Mouse (Mus musculus) MEL (cell line): ENCODE measurements around the gene Ghr. TPM values are rescaled to one million over a fixed set of nuclear protein-coding genes. Genes with fewer than 3 reads are reported as not detected.

ENCODE experiments used
- DNase-seq: peaks from one replicate; pipeline ENCODE4 v3.0.0; 2011; ENCODE audit warnings: low read depth, low spot score
- H3K27ac ChIP-seq: 2 replicates; pipeline ENCODE4 v1.5.1; 2012; ENCODE audit warnings: low read depth, mild to moderate bottlenecking, control low read depth, low read length, moderate library complexity; ENCODE audit not compliant: control insufficient read depth
- H3K27me3 ChIP-seq, 2 experiments: fragments of 150-350 bp in 1 of 2; sonication (generic) in 1 of 2; 2 replicates each; pipeline ENCODE4 v1.6.1; 2012; ENCODE audit warnings: low read length in 2 of 2, mild to moderate bottlenecking in 2 of 2, improper control_type of control experiment in 1 of 2, moderate library complexity in 1 of 2; ENCODE audit not compliant: insufficient read depth in 2 of 2, control insufficient read depth in 1 of 2
- H3K36me3 ChIP-seq, 2 experiments: 2 replicates each; pipeline ENCODE4 v1.6.1; 2012 to 2014; ENCODE audit warnings: low read length in 2 of 2, improper control_type of control experiment in 1 of 2, inconsistent platforms in 1 of 2, mild to moderate bottlenecking in 1 of 2; ENCODE audit not compliant: insufficient read depth in 2 of 2, control insufficient read depth in 1 of 2
- H3K4me1 ChIP-seq, 2 experiments: fragments of 150-350 bp in 1 of 2; sonication (generic) in 1 of 2; 2 replicates each; pipeline ENCODE4 v1.6.1; 2012; ENCODE audit warnings: low read length in 2 of 2, improper control_type of control experiment in 1 of 2, mild to moderate bottlenecking in 1 of 2; ENCODE audit not compliant: insufficient read depth in 2 of 2, control insufficient read depth in 1 of 2
- H3K4me3 ChIP-seq, 2 experiments: fragments of 150-350 bp in 1 of 2; sonication (generic) in 1 of 2; 2 replicates each; pipeline ENCODE4 v1.5.1; 2012; ENCODE audit warnings: low read depth in 2 of 2, low read length in 2 of 2, mild to moderate bottlenecking in 2 of 2, moderate library complexity in 2 of 2, control low read depth in 1 of 2, improper control_type of control experiment in 1 of 2; ENCODE audit not compliant: control insufficient read depth in 1 of 2, insufficient read depth in 1 of 2
- H3K79me2 ChIP-seq: 2 replicates; pipeline ENCODE4 v1.6.1; 2012; ENCODE audit warnings: mild to moderate bottlenecking, low read length, moderate library complexity; ENCODE audit not compliant: control insufficient read depth, poor library complexity, insufficient read depth
- H3K9ac ChIP-seq: 2 replicates; pipeline ENCODE4 v1.6.1; 2012; ENCODE audit warnings: low read depth, mild to moderate bottlenecking, control low read depth, low read length, moderate library complexity; ENCODE audit not compliant: control insufficient read depth, poor library complexity, severe bottlenecking
- H3K9me3 ChIP-seq: fragments of 150-350 bp; sonication (generic); replicated peaks from 2 replicates; pipeline ENCODE4 v1.6.1; 2012; ENCODE audit warnings: mild to moderate bottlenecking, low read length, improper control_type of control experiment, moderate library complexity; ENCODE audit not compliant: insufficient read depth
- CHD1 ChIP-seq: IDR thresholded peaks from 2 replicates; pipeline ENCODE4 v1.6.1; 2012; ENCODE audit warnings: low read depth, mild to moderate bottlenecking, inconsistent platforms, low read length, improper control_type of control experiment
- CHD2 ChIP-seq: IDR thresholded peaks from 2 replicates; pipeline ENCODE4 v1.6.1; 2011; ENCODE audit warnings: low read length, improper control_type of control experiment
- E2F4 ChIP-seq: IDR thresholded peaks from 2 replicates; pipeline ENCODE4 v1.6.1; 2011; ENCODE audit warnings: low read depth, low read length, improper control_type of control experiment, borderline replicate concordance
- ELF1 ChIP-seq: IDR thresholded peaks from 2 replicates; pipeline ENCODE4 v1.6.1; 2014; ENCODE audit warnings: low read depth, mild to moderate bottlenecking, inconsistent platforms, low read length, improper control_type of control experiment, moderate library complexity
- GABPA ChIP-seq: IDR thresholded peaks from 2 replicates; pipeline ENCODE4 v1.6.1; 2012; ENCODE audit warnings: low read depth, mild to moderate bottlenecking, inconsistent platforms, low read length, improper control_type of control experiment, moderate library complexity
- GATA1 ChIP-seq: IDR thresholded peaks from 2 replicates; pipeline ENCODE4 v1.6.1; 2011; ENCODE audit warnings: low read depth, low read length, improper control_type of control experiment
- HCFC1 ChIP-seq: IDR thresholded peaks from 2 replicates; pipeline ENCODE4 v1.6.1; 2012; ENCODE audit warnings: low read depth, mild to moderate bottlenecking, inconsistent platforms, low read length, improper control_type of control experiment, moderate library complexity
- MAZ ChIP-seq: IDR thresholded peaks from 2 replicates; pipeline ENCODE4 v1.6.1; 2012; ENCODE audit warnings: low read depth, mild to moderate bottlenecking, inconsistent platforms, low read length, improper control_type of control experiment
- MEF2A ChIP-seq: IDR thresholded peaks from 2 replicates; pipeline ENCODE4 v1.6.1; 2014; ENCODE audit warnings: low read depth, mild to moderate bottlenecking, inconsistent platforms, low read length, improper control_type of control experiment; ENCODE audit not compliant: poor library complexity, insufficient replicate concordance, severe bottlenecking; ENCODE audit errors: extremely low read depth
- MXI1 ChIP-seq: IDR thresholded peaks from 2 replicates; pipeline ENCODE4 v1.6.1; 2011; ENCODE audit warnings: mild to moderate bottlenecking, low read depth, low read length, improper control_type of control experiment
- MYC ChIP-seq: IDR thresholded peaks from 2 replicates; pipeline ENCODE4 v1.6.1; 2011; ENCODE audit warnings: low read depth, mild to moderate bottlenecking, low read length, improper control_type of control experiment, moderate library complexity
- NELFE ChIP-seq: IDR thresholded peaks from 2 replicates; pipeline ENCODE4 v1.6.1; 2011; ENCODE audit warnings: low read depth, low read length, improper control_type of control experiment
- NRF1 ChIP-seq: IDR thresholded peaks from 2 replicates; pipeline ENCODE4 v1.6.1; 2014; ENCODE audit warnings: low read depth, mild to moderate bottlenecking, inconsistent platforms, low read length, improper control_type of control experiment, moderate library complexity; ENCODE audit not compliant: poor library complexity, insufficient read depth, severe bottlenecking
- POLR2A ChIP-seq, 2 experiments: IDR thresholded peaks; 2 replicates each; pipeline ENCODE4 v1.6.1; 2011 to 2012; ENCODE audit warnings: low read length in 2 of 2, mild to moderate bottlenecking in 2 of 2, control low read depth in 1 of 2, improper control_type of control experiment in 1 of 2, low read depth in 1 of 2, moderate library complexity in 1 of 2; ENCODE audit not compliant: control insufficient read depth in 1 of 2, insufficient read depth in 1 of 2, poor library complexity in 1 of 2
- POLR2AphosphoS5 ChIP-seq: IDR thresholded peaks from 2 replicates; pipeline ENCODE4 v1.6.1; 2012; ENCODE audit warnings: low read depth, borderline replicate concordance, mild to moderate bottlenecking, inconsistent platforms, low read length, moderate library complexity, mixed read lengths
- RAD21 ChIP-seq: IDR thresholded peaks from 2 replicates; pipeline ENCODE4 v1.6.1; 2011; ENCODE audit warnings: mild to moderate bottlenecking, low read depth, low read length, improper control_type of control experiment
- SIN3A ChIP-seq: IDR thresholded peaks from 2 replicates; pipeline ENCODE4 v1.6.1; 2012; ENCODE audit warnings: low read length, improper control_type of control experiment, inconsistent platforms
- SMC3 ChIP-seq: IDR thresholded peaks from 2 replicates; pipeline ENCODE4 v1.6.1; 2011; ENCODE audit warnings: low read depth, low read length, improper control_type of control experiment
- TAL1 ChIP-seq: IDR thresholded peaks from 2 replicates; pipeline ENCODE4 v1.6.1; 2012; ENCODE audit warnings: mild to moderate bottlenecking, inconsistent platforms, low read length, moderate library complexity, mixed read lengths
- TBP ChIP-seq: IDR thresholded peaks from 2 replicates; pipeline ENCODE4 v1.8.0; 2011; ENCODE audit warnings: low read depth, low read length, improper control_type of control experiment
- TCF12 ChIP-seq: IDR thresholded peaks from 2 replicates; pipeline ENCODE4 v1.6.1; 2014; ENCODE audit warnings: low read depth, mild to moderate bottlenecking, inconsistent platforms, low read length, improper control_type of control experiment, moderate library complexity
- UBTF ChIP-seq: IDR thresholded peaks from 2 replicates; pipeline ENCODE4 v1.6.1; 2012; ENCODE audit warnings: low read depth, mild to moderate bottlenecking, inconsistent platforms, low read length, improper control_type of control experiment, moderate library complexity, borderline replicate concordance; ENCODE audit not compliant: insufficient read depth
- USF1 ChIP-seq: IDR thresholded peaks from 2 replicates; pipeline ENCODE4 v1.6.1; 2014; ENCODE audit warnings: low read depth, mild to moderate bottlenecking, inconsistent platforms, low read length, improper control_type of control experiment, moderate library complexity
- ZC3H11A ChIP-seq: IDR thresholded peaks from 2 replicates; pipeline ENCODE4 v1.6.1; 2012; ENCODE audit warnings: low read depth, mild to moderate bottlenecking, inconsistent platforms, low read length, improper control_type of control experiment
- ZKSCAN1 ChIP-seq: IDR thresholded peaks from 2 replicates; pipeline ENCODE4 v1.6.1; 2012; ENCODE audit warnings: low read depth, mild to moderate bottlenecking, inconsistent platforms, low read length, improper control_type of control experiment, moderate library complexity
- ZMIZ1 ChIP-seq: IDR thresholded peaks from 2 replicates; pipeline ENCODE4 v1.6.1; 2012; ENCODE audit warnings: low read depth, mild to moderate bottlenecking, inconsistent platforms, low read length, improper control_type of control experiment, moderate library complexity
- ZNF384 ChIP-seq: IDR thresholded peaks from 2 replicates; pipeline ENCODE4 v1.6.1; 2012; ENCODE audit warnings: low read depth, mild to moderate bottlenecking, inconsistent platforms, low read length, improper control_type of control experiment
- polyA plus RNA-seq, 2 experiments: library from polyadenylated mRNA; stranded (reverse) in 1 of 2; unstranded in 1 of 2; fragments of >175 nt in 1 of 2; fragments of >200 nt in 1 of 2; gene quantifications; 2 replicates each; pipeline versions ENCODE4 v1.2.1 to v1.2.4; 2012; ENCODE audit warnings: low replicate concordance in 2 of 2, low read depth in 1 of 2; ENCODE audit not compliant: insufficient read length in 2 of 2, insufficient read depth in 1 of 2, missing spikeins in 1 of 2
- total RNA-seq: library from RNA; depleted of rRNA; stranded (reverse); fragments of 300-350 nt; gene quantifications from 2 replicates; pipeline ENCODE4 v1.2.3, GENCODE M21; 2012

The Ghr gene
- total and polyA plus RNA-seq, 3 experiments, result 0.07 TPM; not detected in 2

DNA sequence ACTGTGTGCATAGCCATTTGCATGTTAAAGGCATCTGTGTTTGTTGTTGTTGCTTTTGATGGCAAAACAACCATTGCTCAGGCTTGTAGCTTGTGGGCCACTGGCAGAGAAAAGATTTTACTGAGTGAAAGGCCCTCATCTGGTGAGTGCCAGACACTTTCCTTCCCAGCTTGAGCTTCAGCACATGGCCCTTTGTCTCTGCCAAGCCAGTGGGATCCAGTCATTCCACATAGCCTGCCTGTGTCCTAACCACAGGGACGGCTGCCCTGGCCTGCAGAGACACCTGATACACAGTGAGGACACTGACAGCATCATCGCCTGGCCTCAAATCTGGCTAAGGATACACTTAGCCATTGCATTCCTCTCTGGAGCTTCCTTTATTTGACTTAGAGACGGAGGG, 74.2 kb downstream of the Ghr start:
- no peak for TF ChIP-seq GATA1
- no peak for TF ChIP-seq MXI1
- no peak for TF ChIP-seq HCFC1
- no peak for TF ChIP-seq ZNF384
- TF ChIP-seq MYC, result no peak
- no peak for TF ChIP-seq USF1
- TF ChIP-seq MEF2A, result no peak
- TF ChIP-seq MAZ, result no peak
- no peak for TF ChIP-seq ZKSCAN1
- TF ChIP-seq POLR2A (IDR thresholded peaks at IDR 0.05; ENCODE audit: control insufficient read depth in 1 of 2, insufficient read depth in 1 of 2, low read depth in 1 of 2, low read length in 2 of 2, poor library complexity in 1 of 2), result no peak
- TF ChIP-seq SIN3A, result no peak
- TF ChIP-seq POLR2AphosphoS5, result no peak
- TF ChIP-seq, all 39 proteins: peak for 0
- H3K9ac ChIP-seq, result no peak overlapping the region
- H3K27me3 ChIP-seq, result no peaks in the 10 kb centered on the region
- DNase-seq, result no peak
- H3K79me2 ChIP-seq, result no peaks in the 10 kb centered on the region
- no peak overlapping the region for H3K27ac ChIP-seq
- H3K9me3 ChIP-seq, result no peaks in the 10 kb centered on the region
- H3K4me1 ChIP-seq, result no peaks in the 10 kb centered on the region
- no peak overlapping the region for H3K4me3 ChIP-seq
- no peaks in the 10 kb centered on the region for H3K36me3 ChIP-seq

DNA sequence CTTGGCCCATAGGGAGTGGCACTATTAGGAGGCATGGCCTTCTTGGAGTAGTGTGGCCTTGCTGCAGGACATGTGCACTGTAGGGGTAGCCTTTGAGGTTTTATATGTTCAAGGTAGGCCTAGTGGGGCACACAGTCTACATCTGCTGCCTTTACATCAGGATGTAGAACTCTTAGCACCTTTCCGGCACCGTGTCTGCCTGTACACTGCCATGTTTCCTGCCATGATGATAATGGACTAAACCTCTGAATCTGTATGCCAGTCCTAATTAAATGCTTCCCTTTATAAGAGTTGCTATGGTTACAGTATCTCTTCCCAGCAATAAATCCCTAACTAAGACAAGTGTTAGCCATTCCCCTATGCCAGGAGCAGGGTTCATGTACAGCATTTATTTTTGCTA, 76.0 kb downstream of the Ghr start:
- TF ChIP-seq SMC3 (no peak), TAL1 (no peak), NELFE (no peak), CHD2 (no peak), POLR2AphosphoS5 (no peak), ZC3H11A (no peak)
- TF ChIP-seq, all 39 proteins: peak for 0
- Histone ChIP-seq H3K4me3 (no peak overlapping the region), H3K27ac (no peak overlapping the region), H3K9ac (no peak overlapping the region), H3K36me3 (no peaks in the 10 kb centered on the region), H3K27me3 (no peaks in the 10 kb centered on the region), H3K79me2 (no peaks in the 10 kb centered on the region), H3K4me1 (no peaks in the 10 kb centered on the region), H3K9me3 (no peaks in the 10 kb centered on the region)
- DNase-seq, result no peak

DNA sequence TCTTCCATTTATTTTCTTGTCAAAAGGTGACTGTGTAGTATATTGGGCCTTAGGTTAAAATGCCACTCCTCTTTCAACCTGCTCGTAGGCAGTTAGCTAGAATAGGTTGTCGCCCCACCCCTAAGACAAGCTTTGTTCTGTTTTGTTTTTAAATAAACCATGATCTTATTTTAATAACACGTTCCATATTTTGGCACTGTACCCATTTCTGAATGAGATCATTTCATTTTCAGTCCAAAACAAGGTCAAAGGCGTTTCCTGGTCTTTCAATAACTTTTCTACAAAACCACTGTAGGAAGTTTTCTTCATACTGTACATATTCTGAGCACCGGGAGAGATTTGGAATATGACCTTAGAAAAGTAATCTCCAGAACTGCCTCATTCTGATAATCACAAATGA, 78.6 kb downstream of the Ghr start:
- H3K9ac ChIP-seq, result no peak overlapping the region
- H3K4me3 ChIP-seq, result no peak overlapping the region
- H3K4me1 ChIP-seq, result no peaks in the 10 kb centered on the region
- no peaks in the 10 kb centered on the region for H3K27me3 ChIP-seq
- no peaks in the 10 kb centered on the region for H3K79me2 ChIP-seq
- H3K36me3 ChIP-seq, result no peaks in the 10 kb centered on the region
- no peak overlapping the region for H3K27ac ChIP-seq
- no peaks in the 10 kb centered on the region for H3K9me3 ChIP-seq
- no peak for DNase-seq
- TF ChIP-seq GABPA, result no peak
- no peak for TF ChIP-seq POLR2A (IDR thresholded peaks at IDR 0.05; ENCODE audit: control insufficient read depth in 1 of 2, insufficient read depth in 1 of 2, low read depth in 1 of 2, low read length in 2 of 2, poor library complexity in 1 of 2)
- no peak for TF ChIP-seq MAZ
- no peak for TF ChIP-seq RAD21
- no peak for TF ChIP-seq E2F4
- TF ChIP-seq TAL1, result no peak
- TF ChIP-seq SIN3A, result no peak
- no peak for TF ChIP-seq ELF1
- no peak for TF ChIP-seq NELFE
- TF ChIP-seq UBTF, result no peak
- TF ChIP-seq SMC3, result no peak
- TF ChIP-seq ZMIZ1, result no peak
- TF ChIP-seq NRF1, result no peak
- no peak for TF ChIP-seq TCF12
- TF ChIP-seq TBP, result no peak
- no peak for TF ChIP-seq CHD1
